Mouse (Mus musculus): Measurements from ENCODE around the gene Arhgdig. TPM values are rescaled to one million over a fixed set of nuclear protein-coding genes. Genes with fewer than 3 reads are reported as not detected.

Arhgdig gene
- 8.5 and 13.4 TPM in 2 replicates for polyA plus RNA-seq (2016; fragmentation: Nextera tagmentation; extraction: Ambion mirVana)

GRCm38 (mm10) chr17:26207686-26208085 is at the start of gene Arhgdig:
TSS of gene Arhgdig (minus strand) at chr17:26207786.
- DNase-seq (ENCODE audit: low spot score), result no peak
- 93% methylated on average over 12 of the region's 12 CpGs for WGBS
- Histone ChIP-seq H3K4me1 (peaks cover 24% of the 10 kb centered on the region), H3K4me3 (no peak within 1 kb of the TSS), H3K9me3 (no peaks in the 10 kb centered on the region), H3K27me3 (replicated peaks; ENCODE audit: low read depth, poor library complexity, severe bottlenecking) (peaks cover 34% of the 10 kb centered on the region), H3K36me3 (replicated peaks) (no peaks in the 10 kb centered on the region), H3K27ac (replicated peaks) (no peak within 1 kb of the TSS)

- Histone ChIP-seq H3K36me3 (replicated peaks) (peaks cover 61% of the 10 kb centered on the region), H3K27ac (replicated peaks) (no peak overlapping the region), H3K4me1 (peaks cover 12% of the 10 kb centered on the region), H3K9me3 (no peaks in the 10 kb centered on the region), H3K4me3 (no peak overlapping the region), H3K27me3 (replicated peaks; ENCODE audit: low read depth, poor library complexity, severe bottlenecking) (no peaks in the 10 kb centered on the region)
- 94% methylated on average over 7 of the region's 7 CpGs for WGBS
- DNase-seq (ENCODE audit: low spot score), result no peak
Measured at GRCm38 (mm10) chr17:26255313-26255712, 47.7 kb upstream of the Arhgdig start.

DNA sequence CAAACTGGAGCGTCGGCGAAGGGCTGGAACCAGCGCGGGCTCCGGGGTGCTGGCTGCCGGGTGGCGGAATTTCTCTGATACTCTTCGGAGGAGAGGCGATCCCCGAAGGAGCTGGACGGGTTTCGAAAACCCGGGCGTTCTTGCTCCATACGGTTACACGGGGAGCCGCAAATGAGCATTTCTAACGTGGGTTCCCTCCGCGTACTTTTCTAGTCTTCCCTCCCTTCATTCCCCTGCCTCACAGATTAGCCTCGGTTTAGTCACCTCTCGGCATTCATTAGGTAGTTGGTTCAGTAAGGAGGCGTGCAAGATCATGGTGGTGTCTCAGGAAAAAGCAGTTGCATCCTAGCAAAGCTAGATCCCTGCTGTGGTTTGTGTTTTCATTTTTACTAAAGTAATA is 45.8 kb upstream of the Arhgdig start:
- H3K4me1 ChIP-seq, result peaks cover 12% of the 10 kb centered on the region
- under 1% methylated on average over 24 of the region's 24 CpGs for WGBS

GRCm38 (mm10) chr17:26252539-26253251 is 45.1 kb upstream of the Arhgdig start, which contains the start of gene Luc7l:
TSS of gene Luc7l (plus strand) at chr17:26252896.
- Histone ChIP-seq H3K9me3 (no peaks in the 10 kb centered on the region), H3K4me3 (peak within 1 kb of the TSS; percentile 78), H3K36me3 (replicated peaks) (peaks cover 35% of the 10 kb centered on the region), H3K27me3 (replicated peaks; ENCODE audit: low read depth, poor library complexity, severe bottlenecking) (no peaks in the 10 kb centered on the region), H3K27ac (replicated peaks) (peak within 1 kb of the TSS; percentile 96), H3K4me1 (peaks cover 12% of the 10 kb centered on the region)
- under 1% methylated on average over 43 of the region's 43 CpGs for WGBS
- peak; percentile 95 for DNase-seq (ENCODE audit: low spot score)

More for the DNA sequence above, 45.8 kb upstream of the Arhgdig start:
- Histone ChIP-seq H3K27me3 (replicated peaks; ENCODE audit: low read depth, poor library complexity, severe bottlenecking) (no peaks in the 10 kb centered on the region), H3K36me3 (replicated peaks) (peaks cover 42% of the 10 kb centered on the region), H3K9me3 (no peaks in the 10 kb centered on the region), H3K4me3 (peak overlapping the region; percentile 78), H3K27ac (replicated peaks) (peak overlapping the region; percentile 96)
- no peak for DNase-seq (ENCODE audit: low spot score)

DNA sequence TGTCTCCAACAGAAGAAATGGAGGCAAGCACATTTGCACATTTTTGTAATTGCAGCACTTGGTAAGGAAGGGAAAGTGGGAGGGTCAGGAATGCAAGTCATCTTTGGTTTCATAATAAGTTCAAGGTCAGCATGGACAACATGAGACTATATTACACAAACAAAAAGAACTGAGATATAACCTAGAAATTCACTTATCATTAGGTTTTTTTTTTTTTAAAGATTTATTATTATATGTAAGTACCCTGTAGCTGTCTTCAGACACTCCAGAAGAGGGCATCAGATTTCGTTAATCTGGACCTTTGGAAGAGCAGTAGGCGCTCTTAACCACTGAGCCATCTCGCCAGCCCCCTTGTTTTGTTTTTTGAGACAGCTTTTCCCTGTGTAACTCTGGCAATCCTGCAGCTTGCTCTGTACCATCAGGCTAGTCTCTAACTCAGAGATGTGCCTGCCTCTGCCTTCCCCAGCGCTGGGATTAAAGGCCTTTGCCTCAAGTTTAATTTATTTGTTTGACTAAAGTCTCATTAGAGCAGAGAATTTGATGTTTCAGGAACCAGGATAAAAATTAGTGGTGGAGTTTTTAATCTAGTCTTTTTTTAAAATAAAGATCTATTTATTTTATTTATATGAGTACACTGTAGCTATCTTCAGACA is 44.4 kb upstream of the Arhgdig start:
- WGBS, result 54% methylated on average over 4 of the region's 4 CpGs
- DNase-seq (ENCODE audit: low spot score), result no peak
- H3K27ac ChIP-seq (replicated peaks), result peak overlapping the region; percentile 96

DNA sequence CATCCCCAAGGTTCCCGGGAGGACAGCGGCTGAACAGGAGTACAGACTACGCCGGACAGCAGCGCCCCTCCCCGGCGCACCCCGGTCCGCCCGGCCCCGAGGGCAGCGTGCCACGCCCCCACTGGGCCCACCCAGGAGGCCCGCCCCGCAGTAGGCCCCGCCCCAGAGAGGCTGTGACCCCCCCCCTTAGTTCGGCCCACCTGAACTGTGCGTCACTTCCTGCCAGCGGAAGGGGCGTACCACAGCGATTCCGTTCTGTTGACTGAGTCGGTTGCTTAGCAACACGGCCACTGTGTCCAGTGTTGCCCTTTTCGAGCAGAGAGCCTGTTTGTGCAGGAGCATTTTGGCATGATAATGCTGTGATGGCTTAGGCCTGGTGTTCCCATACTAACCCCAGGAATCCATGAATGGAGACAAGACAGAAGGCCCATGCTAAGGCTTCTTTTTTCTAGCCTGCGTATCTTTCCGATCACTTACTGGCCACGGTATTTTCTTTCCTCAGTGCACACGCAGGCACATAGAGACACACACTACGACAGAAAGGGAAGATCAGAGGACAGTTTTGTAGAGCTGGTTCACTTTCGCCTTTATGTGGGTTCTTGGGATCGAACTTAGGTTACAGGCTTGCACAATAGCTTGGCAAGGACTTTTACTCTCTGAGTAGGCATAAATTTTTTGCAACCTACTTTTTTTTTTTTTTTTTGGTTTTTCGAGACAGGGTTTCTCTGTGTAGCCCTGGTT is 36.7 kb upstream of the Arhgdig start, which contains the start of gene Fam234a:
TSS of gene Fam234a (minus strand) at position 142 of the 741 bp plus-strand sequence.
- WGBS, result 8% methylated on average over 33 of the region's 33 CpGs
- no peaks in the 10 kb centered on the region for H3K9me3 ChIP-seq
- no peaks in the 10 kb centered on the region for H3K36me3 ChIP-seq (replicated peaks)
- no peaks in the 10 kb centered on the region for H3K27me3 ChIP-seq (replicated peaks; ENCODE audit: low read depth, poor library complexity, severe bottlenecking)
- H3K4me3 ChIP-seq, result peak within 1 kb of the TSS; percentile 65
- peaks cover 16% of the 10 kb centered on the region for H3K4me1 ChIP-seq
- peak within 1 kb of the TSS; percentile 76 for H3K27ac ChIP-seq (replicated peaks)
- peak; percentile 98 for DNase-seq (ENCODE audit: low spot score)

More for the DNA sequence above, 44.4 kb upstream of the Arhgdig start:
- Histone ChIP-seq H3K36me3 (replicated peaks) (peaks cover 28% of the 10 kb centered on the region), H3K9me3 (no peaks in the 10 kb centered on the region), H3K4me3 (peak overlapping the region; percentile 78), H3K27me3 (replicated peaks; ENCODE audit: low read depth, poor library complexity, severe bottlenecking) (no peaks in the 10 kb centered on the region), H3K4me1 (peaks cover 12% of the 10 kb centered on the region)

GRCm38 (mm10) chr17:26243471-26244100 is 36.0 kb upstream of the Arhgdig start:
- Histone ChIP-seq H3K27ac (replicated peaks) (peak overlapping the region; percentile 76), H3K4me1 (peaks cover 16% of the 10 kb centered on the region)

GRCm38 (mm10) chr17:26240990-26241389 is 33.4 kb upstream of the Arhgdig start:
- DNase-seq (ENCODE audit: low spot score), result no peak
- Histone ChIP-seq H3K27ac (replicated peaks) (no peak overlapping the region), H3K4me1 (peaks cover 24% of the 10 kb centered on the region), H3K36me3 (replicated peaks) (no peaks in the 10 kb centered on the region), H3K4me3 (no peak overlapping the region), H3K27me3 (replicated peaks; ENCODE audit: low read depth, poor library complexity, severe bottlenecking) (no peaks in the 10 kb centered on the region), H3K9me3 (no peaks in the 10 kb centered on the region)
- 81% methylated on average over 6 of the region's 6 CpGs for WGBS

More at GRCm38 (mm10) chr17:26243471-26244100, 36.0 kb upstream of the Arhgdig start:
- Histone ChIP-seq H3K9me3 (no peaks in the 10 kb centered on the region), H3K4me3 (peak overlapping the region; percentile 65), H3K36me3 (replicated peaks) (no peaks in the 10 kb centered on the region), H3K27me3 (replicated peaks; ENCODE audit: low read depth, poor library complexity, severe bottlenecking) (no peaks in the 10 kb centered on the region)
- DNase-seq (ENCODE audit: low spot score), result no peak
- whole genome bisulfite sequencing, result under 1% methylated on average over 32 of the region's 32 CpGs

DNA sequence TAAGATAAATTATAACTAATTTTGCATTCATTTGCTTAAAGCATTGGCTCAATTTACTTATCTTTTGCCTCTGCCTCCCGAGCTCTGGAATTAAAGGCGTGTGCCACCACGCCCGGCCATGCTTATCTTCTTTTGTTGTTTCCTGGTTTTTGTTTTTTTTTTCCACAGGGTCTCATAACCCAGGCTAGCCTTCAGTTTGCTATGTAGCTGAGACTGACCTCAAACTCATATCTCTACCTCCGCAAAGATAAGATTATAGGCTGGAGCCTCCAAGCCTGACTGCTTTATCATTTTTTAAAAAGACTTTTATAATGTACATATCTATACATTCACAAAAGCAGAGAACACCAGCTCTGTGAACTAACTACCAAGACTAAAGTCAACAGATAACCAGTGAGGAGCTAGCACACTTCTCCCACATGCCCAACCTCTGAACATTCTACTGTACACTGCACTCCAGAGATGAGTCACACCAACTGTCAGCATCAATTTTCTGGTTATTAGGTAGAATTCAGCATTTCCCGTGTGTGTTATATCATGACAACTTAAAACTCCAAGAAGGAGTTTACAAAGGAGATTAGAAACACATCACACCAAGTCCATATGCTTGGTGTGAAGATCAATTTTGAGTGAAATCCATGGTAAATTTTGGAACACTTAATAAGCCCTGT is 32.7 kb upstream of the Arhgdig start:
- peaks cover 32% of the 10 kb centered on the region for H3K4me1 ChIP-seq
- 86% methylated on average over 6 of the region's 6 CpGs for WGBS
- H3K4me3 ChIP-seq, result no peak overlapping the region
- H3K36me3 ChIP-seq (replicated peaks), result no peaks in the 10 kb centered on the region
- DNase-seq (ENCODE audit: low spot score), result no peak
- no peak overlapping the region for H3K27ac ChIP-seq (replicated peaks)
- no peaks in the 10 kb centered on the region for H3K9me3 ChIP-seq
- no peaks in the 10 kb centered on the region for H3K27me3 ChIP-seq (replicated peaks; ENCODE audit: low read depth, poor library complexity, severe bottlenecking)

DNA sequence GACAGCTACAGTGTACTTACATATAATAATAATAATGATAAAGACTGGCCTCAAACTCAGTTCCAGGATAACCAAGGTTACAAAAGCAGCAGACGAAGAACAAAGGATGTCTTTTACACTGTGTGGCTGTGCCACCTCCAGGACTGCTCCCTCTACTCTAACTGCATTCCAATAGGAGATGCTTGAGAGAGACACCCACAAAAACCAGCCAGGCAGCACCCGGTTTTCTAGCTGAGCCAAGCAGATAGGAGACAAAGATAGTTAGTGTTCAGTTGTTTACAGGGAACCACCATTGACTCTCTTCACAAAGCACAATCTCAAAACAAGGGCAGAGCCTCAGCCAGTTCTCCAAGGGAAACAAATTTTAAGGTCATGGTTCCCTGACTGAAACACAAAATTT is 32.0 kb upstream of the Arhgdig start:
- no peak for DNase-seq (ENCODE audit: low spot score)
- Histone ChIP-seq H3K4me1 (peaks cover 36% of the 10 kb centered on the region), H3K27ac (replicated peaks) (no peak overlapping the region), H3K27me3 (replicated peaks; ENCODE audit: low read depth, poor library complexity, severe bottlenecking) (no peaks in the 10 kb centered on the region), H3K4me3 (no peak overlapping the region), H3K36me3 (replicated peaks) (no peaks in the 10 kb centered on the region), H3K9me3 (no peaks in the 10 kb centered on the region)
- WGBS, result 65% methylated on average over 2 of the region's 2 CpGs

GRCm38 (mm10) chr17:26237667-26238066 is 30.1 kb upstream of the Arhgdig start:
- DNase-seq (ENCODE audit: low spot score), result no peak
- H3K9me3 ChIP-seq, result no peaks in the 10 kb centered on the region
- no peaks in the 10 kb centered on the region for H3K36me3 ChIP-seq (replicated peaks)
- no peak overlapping the region for H3K4me3 ChIP-seq
- no peak overlapping the region for H3K27ac ChIP-seq (replicated peaks)
- H3K4me1 ChIP-seq, result peaks cover 20% of the 10 kb centered on the region
- no peaks in the 10 kb centered on the region for H3K27me3 ChIP-seq (replicated peaks; ENCODE audit: low read depth, poor library complexity, severe bottlenecking)
- 88% methylated on average over 10 of the region's 10 CpGs for WGBS
